Mouse (Mus musculus): ENCODE results near the gene Cct4. TPM values are rescaled to one million over a fixed set of nuclear protein-coding genes. Genes with fewer than 3 reads are reported as not detected.

The Cct4 gene
- polyA plus RNA-seq, 1 experiment from 2014 or later = 240 TPM

- 97% methylated on average over 1 of the region's 1 CpGs for WGBS
- no peak for ATAC-seq (ENCODE audit: insufficient number of reproducible peaks, low FRiP score)
- peaks cover 3% of the 10 kb centered on the region for H3K4me1 ChIP-seq (replicated peaks)
- no peak overlapping the region for H3K9ac ChIP-seq
- H3K9me3 ChIP-seq (replicated peaks) = peaks cover 52% of the 10 kb centered on the region
- no peak overlapping the region for H3K27ac ChIP-seq (ENCODE audit: poor library complexity, severe bottlenecking)
- H3K4me3 ChIP-seq = no peak overlapping the region
- H3K4me2 ChIP-seq = no peak overlapping the region
- no peaks in the 10 kb centered on the region for H3K27me3 ChIP-seq (replicated peaks)
- H3K36me3 ChIP-seq = peaks cover 57% of the 10 kb centered on the region
These were observed 19.8 kb upstream of the Cct4 start for GRCm38 (mm10) chr11:22970546-22970945.

- ATAC-seq (ENCODE audit: insufficient number of reproducible peaks, low FRiP score) = peak; percentile 82
- no peaks in the 10 kb centered on the region for H3K27me3 ChIP-seq (replicated peaks)
- peak within 1 kb of the TSS; percentile 68 for H3K4me3 ChIP-seq
- peaks cover 42% of the 10 kb centered on the region for H3K9me3 ChIP-seq (replicated peaks)
- peaks cover 60% of the 10 kb centered on the region for H3K36me3 ChIP-seq
- peak within 1 kb of the TSS; percentile 82 for H3K27ac ChIP-seq (ENCODE audit: poor library complexity, severe bottlenecking)
- H3K4me2 ChIP-seq = peak within 1 kb of the TSS; percentile 94
- 51% methylated on average over 56 of the region's 56 CpGs for WGBS
- peaks cover 16% of the 10 kb centered on the region for H3K4me1 ChIP-seq (replicated peaks)
- H3K9ac ChIP-seq = peak within 1 kb of the TSS; percentile 79
These were observed 18.2 kb upstream of the Cct4 start, which contains the start of gene Zrsr1 for GRCm38 (mm10) chr11:22971835-22972709. TSS of gene Zrsr1 (plus strand) at chr11:22972005.

- Histone ChIP-seq H3K36me3 (peaks cover 60% of the 10 kb centered on the region), H3K4me3 (peak overlapping the region; percentile 68), H3K27ac (ENCODE audit: poor library complexity, severe bottlenecking) (peak overlapping the region; percentile 82), H3K9me3 (replicated peaks) (peaks cover 35% of the 10 kb centered on the region), H3K9ac (peak overlapping the region; percentile 79), H3K27me3 (replicated peaks) (no peaks in the 10 kb centered on the region), H3K4me2 (peak overlapping the region; percentile 94), H3K4me1 (replicated peaks) (peaks cover 16% of the 10 kb centered on the region)
- 50% methylated on average over 45 of the region's 46 CpGs for WGBS
- peak; percentile 87 for ATAC-seq (ENCODE audit: insufficient number of reproducible peaks, low FRiP score)
These were observed 17.4 kb upstream of the Cct4 start for GRCm38 (mm10) chr11:22972746-22973526.

- Histone ChIP-seq H3K4me3 (peak overlapping the region; percentile 68), H3K27ac (ENCODE audit: poor library complexity, severe bottlenecking) (peak overlapping the region; percentile 65; the same call in 1 of the 2 replicates), H3K9me3 (replicated peaks) (peaks cover 31% of the 10 kb centered on the region), H3K9ac (peak overlapping the region; percentile 71), H3K4me1 (replicated peaks) (peaks cover 16% of the 10 kb centered on the region), H3K36me3 (peaks cover 60% of the 10 kb centered on the region), H3K27me3 (replicated peaks) (no peaks in the 10 kb centered on the region), H3K4me2 (peak overlapping the region; percentile 72)
- 52% methylated on average over 14 of the region's 14 CpGs for WGBS
- 0 out of 2 replicates have a peak, but pooled peaks have one; percentile 57 for ATAC-seq (ENCODE audit: insufficient number of reproducible peaks, low FRiP score)
These were observed 16.7 kb upstream of the Cct4 start for GRCm38 (mm10) chr11:22973599-22973998.

GRCm38 (mm10) chr11:22978215-22978614 is 12.1 kb upstream of the Cct4 start:
- no peak overlapping the region for H3K4me3 ChIP-seq
- no peak overlapping the region for H3K4me2 ChIP-seq
- no peak for ATAC-seq (ENCODE audit: insufficient number of reproducible peaks, low FRiP score)
- H3K9me3 ChIP-seq (replicated peaks) = peaks cover 4% of the 10 kb centered on the region; the same call in 1 of the 2 replicates
- no peak overlapping the region for H3K27ac ChIP-seq (ENCODE audit: poor library complexity, severe bottlenecking)
- H3K9ac ChIP-seq = no peak overlapping the region
- peaks cover 28% of the 10 kb centered on the region for H3K4me1 ChIP-seq (replicated peaks)
- 94% methylated on average over 3 of the region's 3 CpGs for WGBS
- H3K36me3 ChIP-seq = peaks cover 44% of the 10 kb centered on the region
- H3K27me3 ChIP-seq (replicated peaks) = no peaks in the 10 kb centered on the region

GRCm38 (mm10) chr11:22978711-22979110 is 11.6 kb upstream of the Cct4 start:
- H3K9ac ChIP-seq = no peak overlapping the region
- H3K9me3 ChIP-seq (replicated peaks) = no peaks in the 10 kb centered on the region
- 64% methylated on average over 1 of the region's 1 CpGs for WGBS
- peaks cover 39% of the 10 kb centered on the region for H3K36me3 ChIP-seq
- peaks cover 28% of the 10 kb centered on the region for H3K4me1 ChIP-seq (replicated peaks)
- no peak overlapping the region for H3K27ac ChIP-seq (ENCODE audit: poor library complexity, severe bottlenecking)
- H3K4me2 ChIP-seq = no peak overlapping the region
- no peak overlapping the region for H3K4me3 ChIP-seq
- ATAC-seq (ENCODE audit: insufficient number of reproducible peaks, low FRiP score) = no peak
- no peaks in the 10 kb centered on the region for H3K27me3 ChIP-seq (replicated peaks)

GRCm38 (mm10) chr11:22979221-22979620 is 11.1 kb upstream of the Cct4 start:
- Histone ChIP-seq H3K4me3 (no peak overlapping the region), H3K36me3 (peaks cover 34% of the 10 kb centered on the region), H3K4me2 (no peak overlapping the region), H3K4me1 (replicated peaks) (peaks cover 28% of the 10 kb centered on the region), H3K9ac (no peak overlapping the region), H3K9me3 (replicated peaks) (no peaks in the 10 kb centered on the region), H3K27me3 (replicated peaks) (no peaks in the 10 kb centered on the region), H3K27ac (ENCODE audit: poor library complexity, severe bottlenecking) (no peak overlapping the region)
- 83% methylated on average over 1 of the region's 1 CpGs for WGBS
- ATAC-seq (ENCODE audit: insufficient number of reproducible peaks, low FRiP score) = no peak

GRCm38 (mm10) chr11:22981041-22981440 is 9.3 kb upstream of the Cct4 start:
- Histone ChIP-seq H3K4me3 (peak overlapping the region; percentile 59), H3K9me3 (replicated peaks) (no peaks in the 10 kb centered on the region), H3K9ac (peak overlapping the region; percentile 84), H3K27ac (ENCODE audit: poor library complexity, severe bottlenecking) (no peak overlapping the region), H3K27me3 (replicated peaks) (no peaks in the 10 kb centered on the region), H3K4me2 (peak overlapping the region; percentile 91), H3K36me3 (peaks cover 28% of the 10 kb centered on the region), H3K4me1 (replicated peaks) (peaks cover 22% of the 10 kb centered on the region)
- WGBS = 40% methylated on average over 4 of the region's 4 CpGs
- no peak for ATAC-seq (ENCODE audit: insufficient number of reproducible peaks, low FRiP score)

GRCm38 (mm10) chr11:22981543-22981950 is 8.8 kb upstream of the Cct4 start:
- H3K27ac ChIP-seq (ENCODE audit: poor library complexity, severe bottlenecking) = peak overlapping the region; percentile 93
- no peaks in the 10 kb centered on the region for H3K27me3 ChIP-seq (replicated peaks)
- WGBS = 1% methylated on average over 12 of the region's 12 CpGs
- H3K9ac ChIP-seq = peak overlapping the region; percentile 84
- peaks cover 17% of the 10 kb centered on the region for H3K4me1 ChIP-seq (replicated peaks)
- no peaks in the 10 kb centered on the region for H3K9me3 ChIP-seq (replicated peaks)
- peak overlapping the region; percentile 91 for H3K4me2 ChIP-seq
- peak; percentile 47 for ATAC-seq (ENCODE audit: insufficient number of reproducible peaks, low FRiP score)
- H3K36me3 ChIP-seq = peaks cover 23% of the 10 kb centered on the region
- H3K4me3 ChIP-seq = peak overlapping the region; percentile 59

- Histone ChIP-seq H3K27ac (ENCODE audit: poor library complexity, severe bottlenecking) (peak within 1 kb of the TSS; percentile 93), H3K4me3 (peak within 1 kb of the TSS; percentile 59), H3K4me2 (peak within 1 kb of the TSS; percentile 91), H3K4me1 (replicated peaks) (peaks cover 12% of the 10 kb centered on the region), H3K27me3 (replicated peaks) (no peaks in the 10 kb centered on the region), H3K36me3 (peaks cover 18% of the 10 kb centered on the region), H3K9me3 (replicated peaks) (no peaks in the 10 kb centered on the region), H3K9ac (peak within 1 kb of the TSS; percentile 84)
- WGBS = 4% methylated on average over 42 of the region's 42 CpGs
- peak; percentile 94 for ATAC-seq (ENCODE audit: insufficient number of reproducible peaks, low FRiP score)
These were observed 8.1 kb upstream of the Cct4 start, which contains the start of the genes Gm28048 and Commd1 for GRCm38 (mm10) chr11:22981984-22982757. TSS of gene Gm28048 (minus strand) at chr11:22982090. TSS of gene Commd1 (minus strand) at chr11:22982382.

Measured in heart, embryonic 12.5 days (tissue).